Mouse (Mus musculus): Measurements from ENCODE around the gene Ccdc27. TPM values are rescaled to one million over a fixed set of nuclear protein-coding genes. Genes with fewer than 3 reads are reported as not detected.

Gene Ccdc27
- 0.09 TPM in 1 of 2 replicates, not detected in the other for polyA plus RNA-seq (2014; fragmentation: Nextera tagmentation; extraction: Ambion mirVana)

DNA sequence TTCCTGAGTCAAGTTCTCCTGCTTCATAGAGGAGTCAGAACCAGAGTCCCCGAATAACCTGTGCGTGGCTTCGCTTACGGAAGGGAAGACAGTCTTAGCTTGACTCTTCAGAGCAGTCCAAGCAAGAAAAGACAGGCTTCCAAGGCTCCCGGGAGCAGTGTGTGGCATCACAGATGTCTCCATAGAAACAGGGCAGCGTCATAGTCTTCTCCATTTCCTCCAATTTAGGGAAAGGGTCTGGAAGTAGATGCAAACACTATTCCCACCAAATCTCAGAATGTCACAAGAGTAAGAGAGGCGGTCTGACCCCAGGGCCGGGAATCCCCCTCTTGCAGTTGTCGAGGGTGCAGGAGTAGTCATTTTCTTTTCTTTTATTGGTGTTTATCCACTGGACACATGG, at the start of gene Ccdc27:
Gene Ccdc27 (minus strand): TSS at position 101 of the 400 bp plus-strand sequence.
- Histone ChIP-seq H3K9ac (ENCODE audit: low read depth, low read length) (no peak within 1 kb of the TSS), H3K4me3 (ENCODE audit: low read depth, low read length) (no peak within 1 kb of the TSS), H3K4me2 (ENCODE audit: low read depth, low read length) (no peak within 1 kb of the TSS), H3K9me3 (ENCODE audit: control insufficient read depth, low read length) (no peaks in the 10 kb centered on the region), H3K27ac (replicated peaks; ENCODE audit: low read depth, low read length) (no peak within 1 kb of the TSS), H3K4me1 (ENCODE audit: control insufficient read depth, insufficient read depth, low read length) (no peaks in the 10 kb centered on the region), H3K36me3 (ENCODE audit: control insufficient read depth, insufficient read depth, low read length) (no peaks in the 10 kb centered on the region), H3K27me3 (replicated peaks; ENCODE audit: control insufficient read depth, insufficient read depth, low read length) (no peaks in the 10 kb centered on the region; the same call in 1 of the 2 replicates)
- ATAC-seq (ENCODE audit: low read depth) (no peak), DNase-seq (ENCODE audit: low spot score) (no peak)
- 75% methylated on average over 9 of the region's 9 CpGs for whole genome bisulfite sequencing

DNA sequence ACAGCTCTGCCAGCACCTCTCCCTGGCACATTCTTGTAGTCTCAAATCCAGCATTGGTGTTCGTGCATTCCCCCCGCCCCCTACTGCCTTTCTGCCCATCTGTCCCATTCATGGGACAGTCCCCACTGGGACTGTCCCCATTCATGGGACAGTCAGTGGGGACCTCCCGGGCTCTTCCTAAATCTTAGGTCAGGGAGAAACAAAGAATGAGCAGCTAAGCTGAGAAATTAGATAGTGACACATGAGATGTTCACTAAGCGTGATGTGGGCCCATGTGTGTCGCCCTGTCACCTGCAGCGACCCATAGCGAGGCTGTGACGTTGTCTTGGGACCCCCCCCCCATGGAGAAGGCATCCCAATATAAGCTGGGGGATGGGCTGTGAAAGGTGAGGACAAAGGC, 48.9 kb upstream of the Ccdc27 start:
- no peaks in the 10 kb centered on the region for H3K4me1 ChIP-seq (ENCODE audit: control insufficient read depth, insufficient read depth, low read length)
- DNase-seq (ENCODE audit: low spot score), result no peak
- H3K4me2 ChIP-seq (ENCODE audit: low read depth, low read length), result no peak overlapping the region
- H3K27me3 ChIP-seq (replicated peaks; ENCODE audit: control insufficient read depth, insufficient read depth, low read length), result no peaks in the 10 kb centered on the region; the same call in 1 of the 2 replicates
- H3K27ac ChIP-seq (replicated peaks; ENCODE audit: low read depth, low read length), result peak overlapping the region; percentile 15; the same call in 1 of the 2 replicates
- ATAC-seq (ENCODE audit: low read depth), result no peak
- H3K9me3 ChIP-seq (ENCODE audit: control insufficient read depth, low read length), result no peaks in the 10 kb centered on the region
- H3K36me3 ChIP-seq (ENCODE audit: control insufficient read depth, insufficient read depth, low read length), result no peaks in the 10 kb centered on the region
- 68% methylated on average over 8 of the region's 8 CpGs for WGBS
- no peak overlapping the region for H3K4me3 ChIP-seq (ENCODE audit: low read depth, low read length)
- H3K9ac ChIP-seq (ENCODE audit: low read depth, low read length), result no peak overlapping the region

DNA sequence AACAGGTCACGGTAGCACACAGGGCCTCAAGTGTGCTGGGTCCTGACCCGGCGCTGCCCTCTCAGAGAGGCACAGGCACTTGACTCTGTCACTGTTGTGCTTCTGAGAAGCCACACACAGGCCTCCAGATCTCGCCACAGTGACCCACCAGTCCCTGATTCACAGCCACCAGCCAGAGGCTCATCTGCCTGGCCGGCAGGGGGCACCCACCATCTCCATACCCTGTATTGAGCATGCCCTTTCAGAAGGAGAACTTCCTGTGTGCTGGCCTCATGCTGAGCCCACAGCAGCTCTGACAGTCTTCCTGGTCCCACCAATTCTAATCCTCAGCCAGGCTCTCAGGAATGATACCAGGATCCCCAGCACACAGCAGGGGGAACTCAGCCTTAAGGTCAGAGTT, 46.7 kb upstream of the Ccdc27 start:
- ATAC-seq (ENCODE audit: low read depth), result no peak
- H3K9ac ChIP-seq (ENCODE audit: low read depth, low read length), result no peak overlapping the region
- 59% methylated on average over 5 of the region's 5 CpGs for WGBS

DNA sequence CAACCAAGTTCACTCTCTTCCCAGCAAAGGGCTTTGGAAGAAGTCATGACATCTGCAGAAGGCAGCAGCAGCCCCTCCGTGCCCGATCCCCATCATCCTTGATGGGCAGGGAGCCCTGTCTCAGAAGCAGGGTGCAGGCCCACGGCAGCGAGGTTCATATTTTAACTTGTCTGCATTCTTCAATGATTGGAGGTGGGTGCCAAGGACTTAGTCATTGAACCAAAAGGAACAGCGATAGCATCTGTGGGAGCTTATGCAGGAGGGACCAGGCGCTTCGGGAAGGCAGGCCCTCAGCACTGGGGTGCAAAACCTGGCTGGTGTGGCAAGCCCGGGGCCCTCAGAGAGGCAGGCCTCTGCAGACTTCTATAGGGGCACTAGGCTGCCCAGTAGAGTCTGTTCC, 44.0 kb upstream of the Ccdc27 start:
- no peaks in the 10 kb centered on the region for H3K36me3 ChIP-seq (ENCODE audit: control insufficient read depth, insufficient read depth, low read length)
- no peak overlapping the region for H3K27ac ChIP-seq (replicated peaks; ENCODE audit: low read depth, low read length)
- H3K4me1 ChIP-seq (ENCODE audit: control insufficient read depth, insufficient read depth, low read length), result 0 out of 2 replicates have a peak, but pooled peaks cover 3% of the 10 kb centered on the region
- DNase-seq (ENCODE audit: low spot score), result no peak
- no peak overlapping the region for H3K4me3 ChIP-seq (ENCODE audit: low read depth, low read length)
- H3K4me2 ChIP-seq (ENCODE audit: low read depth, low read length), result no peak overlapping the region
- 89% methylated on average over 8 of the region's 8 CpGs for WGBS
- no peak for ATAC-seq (ENCODE audit: low read depth)
- peaks cover 14% of the 10 kb centered on the region for H3K27me3 ChIP-seq (replicated peaks; ENCODE audit: control insufficient read depth, insufficient read depth, low read length)
- no peaks in the 10 kb centered on the region for H3K9me3 ChIP-seq (ENCODE audit: control insufficient read depth, low read length)
- H3K9ac ChIP-seq (ENCODE audit: low read depth, low read length), result no peak overlapping the region

More for the DNA sequence above, 46.7 kb upstream of the Ccdc27 start:
- DNase-seq (ENCODE audit: low spot score), result no peak
- Histone ChIP-seq H3K27ac (replicated peaks; ENCODE audit: low read depth, low read length) (no peak overlapping the region), H3K27me3 (replicated peaks; ENCODE audit: control insufficient read depth, insufficient read depth, low read length) (no peaks in the 10 kb centered on the region), H3K9me3 (ENCODE audit: control insufficient read depth, low read length) (no peaks in the 10 kb centered on the region), H3K4me3 (ENCODE audit: low read depth, low read length) (no peak overlapping the region), H3K4me2 (ENCODE audit: low read depth, low read length) (no peak overlapping the region), H3K36me3 (ENCODE audit: control insufficient read depth, insufficient read depth, low read length) (no peaks in the 10 kb centered on the region), H3K4me1 (ENCODE audit: control insufficient read depth, insufficient read depth, low read length) (no peaks in the 10 kb centered on the region)

DNA sequence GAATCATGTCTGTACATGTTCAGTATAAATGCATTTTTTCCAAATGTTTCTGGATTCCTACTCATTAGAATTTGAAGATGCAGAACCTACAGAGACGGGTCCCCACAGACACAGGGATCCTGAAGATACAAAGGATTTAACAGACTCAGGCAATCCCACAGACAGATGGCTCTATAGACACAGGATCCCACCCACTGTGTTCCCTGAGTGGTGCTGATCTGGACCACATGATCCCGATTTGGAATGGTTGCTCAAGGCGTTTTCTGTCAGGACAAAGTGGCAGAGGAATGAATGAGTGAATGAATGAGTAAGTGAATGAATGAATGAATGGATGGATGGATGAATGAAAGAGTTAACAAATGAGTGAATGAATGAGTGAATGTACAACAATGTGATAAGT, 43.4 kb upstream of the Ccdc27 start:
- ATAC-seq (ENCODE audit: low read depth) (no peak), DNase-seq (ENCODE audit: low spot score) (no peak)
- H3K9me3 ChIP-seq (ENCODE audit: control insufficient read depth, low read length), result no peaks in the 10 kb centered on the region
- H3K9ac ChIP-seq (ENCODE audit: low read depth, low read length), result no peak overlapping the region
- no peak overlapping the region for H3K4me2 ChIP-seq (ENCODE audit: low read depth, low read length)
- H3K4me1 ChIP-seq (ENCODE audit: control insufficient read depth, insufficient read depth, low read length), result 0 out of 2 replicates have a peak, but pooled peaks cover 4% of the 10 kb centered on the region
- H3K27ac ChIP-seq (replicated peaks; ENCODE audit: low read depth, low read length), result no peak overlapping the region
- 50% methylated on average over 3 of the region's 3 CpGs for WGBS
- no peaks in the 10 kb centered on the region for H3K36me3 ChIP-seq (ENCODE audit: control insufficient read depth, insufficient read depth, low read length)
- H3K4me3 ChIP-seq (ENCODE audit: low read depth, low read length), result no peak overlapping the region
- peaks cover 20% of the 10 kb centered on the region for H3K27me3 ChIP-seq (replicated peaks; ENCODE audit: control insufficient read depth, insufficient read depth, low read length)

DNA sequence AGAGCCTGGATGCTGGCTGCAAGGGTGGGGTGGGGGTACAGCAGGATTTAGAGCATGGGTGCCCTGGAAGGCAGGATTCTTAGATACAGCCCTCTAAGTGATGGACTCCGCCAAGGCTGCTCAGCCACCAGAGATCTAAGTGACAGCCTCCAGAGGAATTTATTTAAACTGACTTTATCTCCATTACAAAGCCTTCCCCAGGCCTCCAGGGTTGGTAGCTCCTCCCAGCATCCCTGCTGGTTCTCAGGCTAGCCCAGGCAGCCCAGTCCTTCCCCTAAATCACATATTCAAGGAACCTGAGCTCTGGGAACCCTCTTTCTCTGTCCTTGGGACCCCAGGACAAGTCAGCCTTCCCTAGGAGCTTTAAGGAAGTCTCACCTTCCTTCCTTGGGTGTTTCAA, 39.5 kb upstream of the Ccdc27 start:
- Histone ChIP-seq H3K9ac (ENCODE audit: low read depth, low read length) (no peak overlapping the region), H3K9me3 (ENCODE audit: control insufficient read depth, low read length) (no peaks in the 10 kb centered on the region), H3K27ac (replicated peaks; ENCODE audit: low read depth, low read length) (no peak overlapping the region; the same call in 1 of the 2 replicates), H3K4me3 (ENCODE audit: low read depth, low read length) (peak overlapping the region; percentile 33; the same call in 1 of the 2 replicates), H3K4me2 (ENCODE audit: low read depth, low read length) (peak overlapping the region; percentile 43; the same call in 1 of the 2 replicates), H3K27me3 (replicated peaks; ENCODE audit: control insufficient read depth, insufficient read depth, low read length) (peaks cover 33% of the 10 kb centered on the region), H3K4me1 (ENCODE audit: control insufficient read depth, insufficient read depth, low read length) (0 out of 2 replicates have a peak, but pooled peaks cover 4% of the 10 kb centered on the region), H3K36me3 (ENCODE audit: control insufficient read depth, insufficient read depth, low read length) (no peaks in the 10 kb centered on the region)
- 13% methylated on average over 1 of the region's 1 CpGs for WGBS
- DNase-seq (ENCODE audit: low spot score) (no peak), ATAC-seq (ENCODE audit: low read depth) (no peak)

DNA sequence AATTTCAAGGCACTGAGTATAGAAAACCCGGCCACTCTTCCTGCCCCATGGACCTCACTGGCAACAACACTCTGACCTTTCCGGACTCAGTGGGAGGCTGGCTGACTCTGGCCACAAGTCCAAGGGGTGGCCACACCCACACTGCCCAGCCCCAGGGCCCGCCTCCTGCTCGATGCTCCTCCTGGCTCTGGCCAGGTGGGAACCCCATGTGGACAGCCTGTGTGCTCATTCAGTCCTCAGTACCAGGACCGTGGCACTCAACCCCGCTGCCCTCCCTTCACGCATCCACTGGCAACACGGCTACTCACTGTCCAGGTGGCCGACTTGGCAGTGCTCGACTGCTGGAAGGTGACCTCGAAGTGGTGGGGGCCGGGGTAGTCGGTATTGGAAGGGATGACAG, 38.5 kb upstream of the Ccdc27 start:
- peak overlapping the region; percentile 33 for H3K4me3 ChIP-seq (ENCODE audit: low read depth, low read length)
- no peaks in the 10 kb centered on the region for H3K36me3 ChIP-seq (ENCODE audit: control insufficient read depth, insufficient read depth, low read length)
- H3K27me3 ChIP-seq (replicated peaks; ENCODE audit: control insufficient read depth, insufficient read depth, low read length), result peaks cover 33% of the 10 kb centered on the region
- peak overlapping the region; percentile 51; the same call in 1 of the 2 replicates for H3K9ac ChIP-seq (ENCODE audit: low read depth, low read length)
- no peak overlapping the region for H3K27ac ChIP-seq (replicated peaks; ENCODE audit: low read depth, low read length)
- 4% methylated on average over 13 of the region's 13 CpGs for WGBS
- 0 out of 2 replicates have a peak, but pooled peaks cover 4% of the 10 kb centered on the region for H3K4me1 ChIP-seq (ENCODE audit: control insufficient read depth, insufficient read depth, low read length)
- DNase-seq (ENCODE audit: low spot score) (no peak), ATAC-seq (ENCODE audit: low read depth) (no peak)
- peak overlapping the region; percentile 43 for H3K4me2 ChIP-seq (ENCODE audit: low read depth, low read length)
- no peaks in the 10 kb centered on the region for H3K9me3 ChIP-seq (ENCODE audit: control insufficient read depth, low read length)

DNA sequence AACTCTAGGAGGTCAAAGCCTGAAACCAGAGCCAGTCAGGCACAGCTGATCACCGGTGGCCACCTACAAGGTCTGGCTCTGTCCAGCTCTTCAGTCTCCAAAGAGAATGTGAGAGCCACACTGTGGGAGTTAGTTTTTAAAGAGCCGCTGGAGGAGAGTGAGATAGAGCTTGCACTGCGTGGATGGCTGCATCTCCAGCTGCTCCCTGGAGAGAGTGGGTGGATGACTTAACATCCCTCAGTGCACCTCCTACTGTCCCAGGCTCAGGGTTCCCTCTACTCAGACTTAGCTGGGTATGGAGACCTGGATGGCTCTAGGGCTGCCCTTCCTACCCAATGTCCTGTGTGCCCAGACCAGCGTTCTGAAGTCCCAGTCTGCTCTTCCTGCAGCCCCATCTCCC, 37.7 kb upstream of the Ccdc27 start:
- Histone ChIP-seq H3K36me3 (ENCODE audit: control insufficient read depth, insufficient read depth, low read length) (no peaks in the 10 kb centered on the region), H3K9me3 (ENCODE audit: control insufficient read depth, low read length) (no peaks in the 10 kb centered on the region), H3K27ac (replicated peaks; ENCODE audit: low read depth, low read length) (no peak overlapping the region), H3K4me2 (ENCODE audit: low read depth, low read length) (peak overlapping the region; percentile 43; the same call in 1 of the 2 replicates), H3K27me3 (replicated peaks; ENCODE audit: control insufficient read depth, insufficient read depth, low read length) (peaks cover 33% of the 10 kb centered on the region), H3K4me3 (ENCODE audit: low read depth, low read length) (peak overlapping the region; percentile 33), H3K4me1 (ENCODE audit: control insufficient read depth, insufficient read depth, low read length) (0 out of 2 replicates have a peak, but pooled peaks cover 4% of the 10 kb centered on the region), H3K9ac (ENCODE audit: low read depth, low read length) (no peak overlapping the region)
- 59% methylated on average over 4 of the region's 4 CpGs for whole genome bisulfite sequencing
- ATAC-seq (ENCODE audit: low read depth) (no peak), DNase-seq (ENCODE audit: low spot score) (no peak)

DNA sequence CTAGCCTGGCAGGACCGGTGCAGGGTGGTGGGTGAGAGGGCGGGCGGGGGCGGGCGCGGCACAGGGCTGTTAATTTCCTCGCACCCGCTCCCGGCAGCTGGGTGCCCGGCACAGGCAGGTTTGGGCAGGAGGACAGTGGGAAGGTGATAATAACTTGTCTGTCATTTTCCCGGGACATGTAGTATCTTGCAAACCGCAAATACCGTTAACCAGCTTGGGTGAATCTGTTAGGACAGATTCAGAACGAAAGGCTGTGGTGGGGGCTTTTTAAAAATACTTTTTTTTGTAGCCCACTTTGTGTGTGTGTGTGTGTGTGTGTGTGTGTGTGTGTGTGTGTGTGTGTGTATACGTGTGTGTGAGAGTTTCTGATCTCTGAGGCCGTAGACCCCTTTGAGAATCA, 29.5 kb upstream of the Ccdc27 start:
- ATAC-seq (ENCODE audit: low read depth), result peak; percentile 48; the same call in 1 of the 2 replicates
- Histone ChIP-seq H3K9me3 (ENCODE audit: control insufficient read depth, low read length) (no peaks in the 10 kb centered on the region), H3K36me3 (ENCODE audit: control insufficient read depth, insufficient read depth, low read length) (no peaks in the 10 kb centered on the region), H3K27ac (replicated peaks; ENCODE audit: low read depth, low read length) (no peak overlapping the region), H3K9ac (ENCODE audit: low read depth, low read length) (no peak overlapping the region), H3K4me1 (ENCODE audit: control insufficient read depth, insufficient read depth, low read length) (no peaks in the 10 kb centered on the region), H3K4me3 (ENCODE audit: low read depth, low read length) (no peak overlapping the region), H3K27me3 (replicated peaks; ENCODE audit: control insufficient read depth, insufficient read depth, low read length) (peaks cover 31% of the 10 kb centered on the region), H3K4me2 (ENCODE audit: low read depth, low read length) (0 out of 2 replicates have a peak overlapping the region, but pooled peaks have one; percentile 15)
- DNase-seq (ENCODE audit: low spot score), result peak; percentile 72
- 26% methylated on average over 10 of the region's 16 CpGs for WGBS

Measured in embryonic facial prominence, embryonic 14.5 days (tissue).